Mouse (Mus musculus): ENCODE results near the gene Ncoa5.

The Ncoa5 gene

GRCm38 (mm10) chr2:165049044-165049443 lies 14.4 kb upstream of the Ncoa5 start:
- DNase-seq (ENCODE audit: low spot score in 2 of 2) = no peak

DNA sequence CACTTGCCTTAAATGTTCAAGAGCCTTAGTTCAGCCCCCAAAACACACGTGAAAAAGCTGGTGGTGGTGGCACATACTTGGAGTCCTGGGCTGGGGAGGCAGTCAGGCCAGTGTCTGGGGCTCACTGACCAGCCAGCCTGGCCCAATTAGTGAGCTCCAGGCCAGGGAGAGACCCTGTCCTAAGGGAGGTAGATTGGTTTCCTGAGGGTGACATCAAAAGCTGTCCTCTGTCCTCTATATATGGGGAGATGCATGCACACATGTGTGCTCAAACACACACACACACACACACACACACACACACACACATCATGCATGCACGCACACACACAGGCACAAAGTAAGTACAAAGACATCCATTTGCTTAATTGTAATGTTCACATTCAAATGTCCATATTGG lies 9.1 kb upstream of the Ncoa5 start:
- DNase-seq (ENCODE audit: low spot score in 2 of 2) = no peak

DNA sequence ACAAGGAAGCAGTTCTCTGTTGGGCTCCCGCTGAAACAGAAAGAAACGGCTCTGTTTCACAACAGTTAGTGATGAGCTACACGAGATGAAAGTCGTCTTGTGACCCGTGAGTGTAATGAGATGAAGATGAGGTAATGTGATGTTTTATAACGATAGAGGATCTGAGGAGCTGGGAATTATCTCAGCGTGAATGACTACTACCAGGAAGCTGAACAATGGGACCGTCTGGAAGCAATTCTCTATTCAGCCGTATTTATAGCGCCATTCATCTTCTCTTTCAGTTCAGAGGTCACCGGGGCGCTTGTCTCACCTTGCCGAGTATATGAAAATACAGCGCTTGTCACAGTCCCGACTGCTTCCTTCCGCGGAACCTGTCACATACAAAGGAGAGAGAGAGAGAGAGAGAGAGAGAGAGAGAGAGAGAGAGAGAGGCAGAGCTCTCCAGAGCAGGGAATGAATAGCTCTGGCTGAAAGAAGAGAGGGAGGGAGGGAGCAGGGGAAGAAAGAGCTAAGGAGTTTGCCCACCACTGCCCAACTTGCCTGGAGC lies 8.5 kb upstream of the Ncoa5 start:
- no peak for DNase-seq (ENCODE audit: low spot score in 2 of 2)

DNA sequence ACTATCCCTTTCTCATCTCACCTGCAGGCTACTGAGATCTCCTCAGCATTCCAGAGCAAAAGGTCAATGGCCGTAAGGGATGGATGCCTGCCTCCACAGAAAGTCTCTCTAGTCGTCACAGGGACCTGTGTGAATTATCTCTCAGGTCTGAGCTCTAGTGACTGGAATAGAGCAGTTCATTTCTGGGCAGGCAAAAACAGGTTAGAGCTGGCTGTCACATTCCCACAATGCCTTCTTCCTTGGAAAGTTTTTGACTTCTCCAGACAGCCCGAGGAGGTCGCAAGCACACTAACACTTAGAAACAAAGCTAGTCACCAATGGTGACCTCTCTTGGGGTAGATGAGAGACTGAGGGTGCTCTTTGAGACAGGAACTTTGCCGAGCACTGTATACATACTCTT lies 7.5 kb upstream of the Ncoa5 start:
- no peak for DNase-seq (ENCODE audit: low spot score in 2 of 2)

DNA sequence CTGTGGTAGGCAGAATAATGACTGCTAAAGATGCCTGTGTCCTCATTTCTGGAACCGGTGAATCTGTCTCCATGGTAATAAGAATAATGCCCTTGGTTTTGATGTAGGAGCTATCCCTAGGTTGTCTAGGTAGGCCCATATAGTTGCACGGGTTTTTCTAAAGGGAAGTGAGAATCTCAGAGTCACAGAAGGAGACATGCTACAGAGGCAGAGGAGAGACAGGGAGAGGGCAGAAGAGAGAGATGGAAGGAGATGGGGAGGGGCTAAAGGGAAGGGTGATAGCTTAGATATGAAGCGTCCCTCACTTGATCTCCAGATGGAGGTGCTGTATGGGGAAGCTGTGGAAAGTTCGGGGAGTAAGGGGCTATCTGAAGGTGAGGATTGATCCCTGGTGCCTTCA lies 2.7 kb upstream of the Ncoa5 start:
- no peak for DNase-seq (ENCODE audit: low spot score in 2 of 2)

DNA sequence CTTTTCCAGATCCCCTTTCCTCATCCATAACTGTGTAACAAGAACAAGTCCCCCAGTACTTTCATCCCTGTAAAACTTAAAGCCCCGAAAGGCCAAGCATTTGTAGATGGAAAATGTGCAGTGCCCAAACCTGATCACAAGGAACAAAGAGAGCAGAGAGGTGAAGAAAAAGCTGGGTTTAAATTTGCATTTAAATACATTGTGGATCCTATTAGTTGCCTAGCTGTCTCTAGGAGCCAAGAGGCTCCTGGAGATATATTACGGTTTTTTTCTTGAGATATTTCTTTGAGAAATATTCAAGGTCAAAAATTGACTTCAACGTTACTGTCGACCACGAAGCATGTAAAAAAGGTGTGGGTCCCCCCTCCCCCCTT lies 378 bp upstream of the Ncoa5 start:
- no peak for DNase-seq (ENCODE audit: low spot score in 2 of 2)

- no peak for DNase-seq (ENCODE audit: low spot score in 2 of 2)
These were observed 1.4 kb downstream of the Ncoa5 start for GRCm38 (mm10) chr2:165033306-165033705.

DNA sequence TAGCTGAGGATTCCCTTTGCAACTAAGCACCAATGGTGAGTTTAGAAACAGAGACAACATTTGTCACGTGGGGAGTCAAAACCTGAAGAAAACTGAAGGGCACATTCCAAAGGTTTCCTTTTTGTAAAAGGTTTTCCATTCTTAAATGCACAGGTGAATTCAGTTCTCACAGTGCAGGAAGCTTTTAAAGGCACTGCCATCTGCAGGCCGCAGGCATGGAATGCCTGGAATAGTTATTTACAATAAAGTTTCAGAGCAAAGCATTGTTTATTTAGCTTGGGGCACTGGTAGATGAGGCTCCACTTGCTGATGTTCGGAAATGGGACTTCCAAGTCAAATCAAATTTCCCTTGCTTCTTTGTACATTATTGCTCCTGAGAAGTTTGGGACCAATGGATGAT lies 2.1 kb downstream of the Ncoa5 start:
- DNase-seq (ENCODE audit: low spot score in 2 of 2) = no peak

GRCm38 (mm10) chr2:165027163-165027562 lies 7.5 kb downstream of the Ncoa5 start:
- DNase-seq (ENCODE audit: low spot score in 2 of 2) = no peak

DNA sequence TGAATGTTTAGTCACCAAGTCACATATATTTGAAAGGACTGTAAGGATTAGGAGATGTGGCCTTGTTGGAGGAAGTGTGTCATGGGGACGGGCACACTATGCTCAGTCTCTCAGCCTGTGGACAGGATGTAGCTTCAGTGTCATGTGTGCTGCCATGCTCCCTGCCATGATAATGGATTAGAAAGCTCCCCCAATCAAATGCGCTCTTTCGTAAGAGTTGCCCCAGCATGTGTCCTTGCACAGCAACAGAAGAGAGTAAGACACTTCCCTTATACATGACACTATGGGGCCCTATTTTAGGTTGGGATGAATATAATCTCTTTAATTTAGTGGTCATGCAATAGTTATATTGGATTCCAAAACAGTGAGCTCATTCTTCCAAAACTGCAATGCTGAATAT lies 14.2 kb downstream of the Ncoa5 start:
- no peak for DNase-seq (ENCODE audit: low spot score in 2 of 2)

GRCm38 (mm10) chr2:165014935-165015334 lies 19.7 kb downstream of the Ncoa5 start:
- no peak for DNase-seq (ENCODE audit: low spot score in 2 of 2)

GRCm38 (mm10) chr2:165010351-165010750 lies 24.3 kb downstream of the Ncoa5 start:
- no peak for DNase-seq (ENCODE audit: low spot score in 2 of 2)

DNA sequence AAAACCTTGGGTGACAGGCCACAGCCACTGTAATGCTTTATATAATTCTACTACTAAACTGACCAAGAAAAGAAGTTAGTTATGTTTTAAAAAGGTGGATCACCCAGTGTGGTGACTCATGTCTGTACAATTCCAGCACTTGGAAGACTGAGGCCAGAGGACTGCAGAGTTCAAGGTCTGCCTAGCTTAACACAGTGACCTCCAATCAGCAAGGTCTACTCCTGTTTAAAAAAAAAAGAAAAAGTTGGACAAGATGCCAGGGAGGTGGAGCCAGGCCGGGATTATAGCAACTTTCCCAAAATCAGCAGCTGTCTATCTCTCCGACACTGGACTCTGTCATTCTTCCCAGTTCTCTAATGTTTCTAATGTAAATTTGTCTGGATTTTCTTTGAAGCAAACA lies 25.1 kb downstream of the Ncoa5 start:
- no peak for DNase-seq (ENCODE audit: low spot score in 2 of 2)

DNA sequence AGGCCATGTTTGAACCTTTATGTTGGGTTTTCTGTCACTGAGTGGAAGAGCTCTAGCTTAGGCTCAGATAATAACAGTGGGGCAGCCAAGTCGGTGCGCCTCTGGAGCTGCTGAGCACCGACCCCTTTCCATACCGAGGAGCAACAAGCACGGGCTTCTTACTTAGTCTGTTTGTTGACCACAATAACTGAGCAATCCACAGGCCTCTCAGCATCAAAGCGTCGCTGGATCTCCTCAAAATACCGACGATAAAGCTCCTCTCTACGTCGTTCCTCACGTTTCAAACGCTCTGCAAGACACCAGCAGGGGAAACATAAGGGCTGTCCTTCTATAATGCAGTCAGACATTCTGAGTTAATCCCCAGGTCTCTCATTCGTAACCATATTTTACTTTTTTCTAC lies 25.5 kb downstream of the Ncoa5 start:
- no peak for DNase-seq (ENCODE audit: low spot score in 2 of 2)

GRCm38 (mm10) chr2:165007986-165008385 lies 26.7 kb downstream of the Ncoa5 start:
- no peak for DNase-seq (ENCODE audit: low spot score in 2 of 2)

DNA sequence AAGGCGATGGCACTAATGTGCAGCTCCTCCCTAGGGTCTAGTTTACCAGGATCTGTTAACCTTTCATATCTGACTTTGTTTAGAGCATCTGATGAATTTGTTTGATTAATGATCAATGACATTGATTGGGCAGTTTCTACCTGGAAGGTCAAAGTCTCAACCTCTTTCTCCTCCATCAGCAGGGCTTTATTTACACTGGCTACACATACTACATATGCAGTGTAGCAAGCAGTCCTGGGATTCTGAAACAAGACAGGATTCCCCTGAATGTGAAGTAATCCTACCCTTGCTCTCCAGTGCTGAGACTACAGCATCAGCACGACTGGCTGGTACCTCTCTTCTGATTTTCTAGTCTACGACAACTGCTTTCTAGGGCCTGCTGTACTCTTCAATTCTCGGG lies 27.9 kb downstream of the Ncoa5 start:
- DNase-seq (ENCODE audit: low spot score in 2 of 2) = no peak

GRCm38 (mm10) chr2:165004237-165004636 lies 30.4 kb downstream of the Ncoa5 start:
- no peak for DNase-seq (ENCODE audit: low spot score in 2 of 2)

- DNase-seq (ENCODE audit: low spot score in 2 of 2) = no peak
These were observed 31.6 kb downstream of the Ncoa5 start for GRCm38 (mm10) chr2:165003108-165003507.

GRCm38 (mm10) chr2:165001958-165002357 lies 32.7 kb downstream of the Ncoa5 start:
- DNase-seq (ENCODE audit: low spot score in 2 of 2) = no peak

DNA sequence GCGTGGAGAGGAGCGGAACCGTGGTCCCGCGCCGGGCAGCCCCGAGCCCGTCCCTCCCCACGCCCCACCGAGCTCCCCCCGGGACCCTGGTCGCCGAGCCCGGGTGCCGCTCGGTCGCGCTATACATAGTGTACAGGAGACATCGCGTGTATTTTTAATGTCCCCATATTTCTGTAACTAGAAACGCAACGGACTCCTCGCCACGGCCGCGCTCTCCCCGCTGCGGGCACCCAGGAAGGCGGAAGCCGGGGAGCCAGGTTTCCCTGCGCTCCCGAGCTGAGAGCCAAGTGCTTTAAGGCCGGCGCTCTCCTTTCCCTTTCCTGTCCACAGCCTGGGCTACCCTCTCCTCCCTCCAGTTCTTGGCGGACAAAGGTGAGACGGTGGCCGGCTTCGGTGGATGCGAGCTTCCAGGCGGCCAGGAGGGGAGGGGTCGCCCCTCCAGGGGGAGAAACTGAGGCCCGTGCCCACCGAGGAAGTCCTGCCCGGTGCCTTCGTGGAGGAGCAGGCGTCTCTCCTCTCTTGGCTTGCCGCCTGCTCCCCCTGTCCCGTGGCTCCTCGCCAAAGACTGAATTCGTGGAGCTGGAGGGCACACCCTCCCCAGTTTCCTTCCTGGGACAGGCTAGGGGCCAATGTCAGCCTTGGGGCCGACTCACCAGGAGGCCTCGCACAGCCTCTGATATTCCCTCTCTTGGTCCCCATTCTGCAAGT lies 36.8 kb downstream of the Ncoa5 start:
- DNase-seq (ENCODE audit: low spot score in 2 of 2) = no peak

- no peak for DNase-seq (ENCODE audit: low spot score in 2 of 2)
These were observed 37.6 kb downstream of the Ncoa5 start for GRCm38 (mm10) chr2:164996848-164997720.

DNA sequence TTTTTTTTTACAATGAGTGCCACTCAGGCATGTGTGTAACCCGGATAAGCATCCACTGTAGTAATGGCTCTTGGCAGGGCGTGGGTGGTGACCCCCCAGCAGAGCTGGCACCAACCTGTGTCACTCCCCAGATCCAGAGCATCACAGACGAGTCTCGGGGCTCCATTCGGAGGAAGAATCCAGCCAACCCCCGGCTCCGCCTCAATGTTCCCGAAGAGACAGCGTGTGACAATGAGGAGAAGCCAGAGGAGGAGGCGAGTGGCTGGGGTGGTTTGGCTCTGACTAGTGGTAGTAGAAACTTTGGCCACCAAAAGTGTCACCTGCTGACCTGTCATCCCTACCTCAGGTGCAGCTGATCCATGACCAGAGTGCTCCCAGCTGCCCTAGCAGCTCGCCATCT lies 38.7 kb downstream of the Ncoa5 start:
- no peak for DNase-seq (ENCODE audit: low spot score in 2 of 2)

Data from spleen, postnatal 4 days (tissue).